ENCODE assay signal across 27 mouse cellular contexts in genomic region chr7:109838613-109839012, GRCm38 (mm10). TPM values are rescaled to one million over a fixed set of nuclear protein-coding genes. Genes with fewer than 3 reads are reported as not detected.
DNase-seq lines count a peak whose midpoint lies in the region; ATAC-seq and TF ChIP-seq lines count a peak whose summit lies in the region.
"Had no signal": no experiment of that assay in that cellular context is flagged by ENCODE, and none has a peak within 500 bp of the region (broad histone marks: within the 10 kb centered on the region; RNA-seq: fewer than 3 reads in every experiment).

No protein-coding gene starts in this region.

- H3K79me2 ChIP-seq in liver, adult 2 months (ENCODE audit: control insufficient read depth, insufficient read depth, low read length) = no peaks in the 10 kb centered on the region
- no peaks in the 10 kb centered on the region for H3K79me2 ChIP-seq in MEL (ENCODE audit: control insufficient read depth, insufficient read depth, low read length, poor library complexity)

- H3K4me3 ChIP-seq in heart, embryonic 15.5 days = no peak overlapping the region
- H3K4me3 ChIP-seq in liver, adult 2 months (ENCODE audit: insufficient read depth, low read depth, low read length) = no peak overlapping the region
- no peak overlapping the region for H3K4me3 ChIP-seq in liver, embryonic 12.5 days
- H3K4me3 ChIP-seq in MEL (ENCODE audit: control insufficient read depth in 1 of 2, insufficient read depth in 1 of 2, low read depth in 2 of 2, low read length in 2 of 2) = no peak overlapping the region
- H3K4me3 ChIP-seq: embryonic facial prominence, embryonic 12.5 days; embryonic facial prominence, embryonic 15.5 days; gastrocnemius, adult 2 months had no signal

- H3K4me2 ChIP-seq in heart, embryonic 15.5 days = no peak overlapping the region
- H3K4me2 ChIP-seq in liver, embryonic 12.5 days = no peak overlapping the region
- H3K4me2 ChIP-seq: embryonic facial prominence, embryonic 12.5 days; embryonic facial prominence, embryonic 15.5 days; hindbrain, embryonic 14.5 days had no signal

- 27% methylated on average over 3 of the region's 3 CpGs for WGBS in heart, embryonic 15.5 days
- WGBS in liver, adult 2 months = 78% methylated on average over 3 of the region's 3 CpGs
- WGBS in liver, embryonic 12.5 days (ENCODE audit: insufficient replicate concordance) = 45% methylated on average over 3 of the region's 3 CpGs

- no peak for DNase-seq in heart, postnatal 4 days
- peak; percentile 6 for DNase-seq in liver, adult 2 months (ENCODE audit: extremely low read depth, low read depth, low spot score)
- peak; percentile 13 for DNase-seq in A20 (ENCODE audit: low read depth, low spot score)
- DNase-seq in MEL (ENCODE audit: low read depth, low spot score) = peak; percentile 73
- no peak for DNase-seq in MN1 (ENCODE audit: low spot score)
- no peak for DNase-seq in layer of hippocampus, adult 18-20 months (ENCODE audit: low spot score in 2 of 2)
- DNase-seq: adrenal gland, postnatal 10 days; adrenal gland, postnatal 36 days; cerebellum, adult 18-20 months; cerebellum, adult 9-10 months; cerebellum, postnatal 14 days; forebrain, postnatal 0 days; gastrocnemius, adult 2 months; gastrocnemius, postnatal 14 days; kidney, adult 18-20 months had no signal

- no peaks in the 10 kb centered on the region for H3K9me3 ChIP-seq in heart, embryonic 15.5 days (replicated peaks)
- H3K9me3 ChIP-seq in liver, embryonic 12.5 days (replicated peaks) = no peaks in the 10 kb centered on the region
- no peaks in the 10 kb centered on the region for H3K9me3 ChIP-seq in MEL (replicated peaks; ENCODE audit: insufficient read depth, low read length)
- H3K9me3 ChIP-seq: embryonic facial prominence, embryonic 12.5 days; embryonic facial prominence, embryonic 15.5 days had no signal

- peaks cover 53% of the 10 kb centered on the region for H3K4me1 ChIP-seq in heart, embryonic 15.5 days (replicated peaks)
- no peaks in the 10 kb centered on the region for H3K4me1 ChIP-seq in liver, adult 2 months (ENCODE audit: control insufficient read depth, insufficient read depth, low read length)
- no peaks in the 10 kb centered on the region for H3K4me1 ChIP-seq in liver, embryonic 12.5 days
- H3K4me1 ChIP-seq in MEL (ENCODE audit: control insufficient read depth in 1 of 2, insufficient read depth in 2 of 2, low read length in 2 of 2) = peaks cover 6 to 25% of the 10 kb centered on the region in 2 experiments

- no peak for ATAC-seq in heart, embryonic 15.5 days (replicated peaks; ENCODE audit: insufficient number of reproducible peaks, insufficient read depth, low FRiP score, low read depth)
- no peak for ATAC-seq in liver, embryonic 12.5 days
- ATAC-seq: activated CD4-positive, CD25-positive, alpha-beta regulatory T cell, adult 4 months; CD4-positive, CD25-positive, alpha-beta regulatory T cell, adult 4 months; forebrain, embryonic 14.5 days; forebrain, postnatal 0 days; hindbrain, postnatal 0 days; inflammation-experienced regulatory T-cells, adult 6 months; intestine, embryonic 16.5 days had no signal

- no peak; the same call in 1 of the 2 replicates for TF ChIP-seq RAD21 in MEL (IDR thresholded peaks at IDR 0.05; ENCODE audit: low read depth, low read length)

- TF ChIP-seq CTCF in liver, adult 2 months (IDR thresholded peaks at IDR 0.05; ENCODE audit: low read depth, low read length) = no peak
- no peak for TF ChIP-seq CTCF in MEL (IDR thresholded peaks at IDR 0.05 in 2 of 3, conservative IDR thresholded peaks at IDR 0.05 in 1 of 3; ENCODE audit: control insufficient read depth in 1 of 3, insufficient read depth in 1 of 3, low read depth in 2 of 3, low read length in 3 of 3, poor library complexity in 1 of 3, severe bottlenecking in 1 of 3)

- no peak overlapping the region for H3K9ac ChIP-seq in heart, embryonic 15.5 days
- no peak overlapping the region for H3K9ac ChIP-seq in liver, adult 2 months (ENCODE audit: low read depth, low read length)
- H3K9ac ChIP-seq in liver, embryonic 12.5 days = no peak overlapping the region
- no peak overlapping the region for H3K9ac ChIP-seq in MEL (ENCODE audit: control insufficient read depth, low read depth, low read length, poor library complexity, severe bottlenecking)
- H3K9ac ChIP-seq: embryonic facial prominence, embryonic 12.5 days; embryonic facial prominence, embryonic 15.5 days; forebrain, postnatal 0 days; hindbrain, embryonic 14.5 days had no signal

- H3K27ac ChIP-seq in heart, embryonic 15.5 days = 0 out of 2 replicates have a peak overlapping the region, but pooled peaks have one; percentile 14
- H3K27ac ChIP-seq in liver, adult 2 months (replicated peaks; ENCODE audit: insufficient read depth, low read depth, low read length) = no peak overlapping the region
- H3K27ac ChIP-seq in liver, embryonic 12.5 days = no peak overlapping the region
- peak overlapping the region; percentile 10; the same call in 1 of the 2 replicates for H3K27ac ChIP-seq in MEL (ENCODE audit: control insufficient read depth, low read depth, low read length)
- H3K27ac ChIP-seq: embryonic facial prominence, embryonic 12.5 days; embryonic facial prominence, embryonic 15.5 days; gastrocnemius, adult 2 months; hindbrain, embryonic 14.5 days; hindbrain, postnatal 0 days had no signal

- no peaks in the 10 kb centered on the region for H3K27me3 ChIP-seq in heart, embryonic 15.5 days
- H3K27me3 ChIP-seq in liver, adult 2 months (ENCODE audit: control insufficient read depth, insufficient read depth, low read length) = no peaks in the 10 kb centered on the region; the same call in 1 of the 2 replicates
- peaks cover 29% of the 10 kb centered on the region; the same call in 1 of the 2 replicates for H3K27me3 ChIP-seq in liver, embryonic 12.5 days (replicated peaks)
- H3K27me3 ChIP-seq in MEL (ENCODE audit: control insufficient read depth in 1 of 2, insufficient read depth in 2 of 2, low read length in 2 of 2) = no peaks in the 10 kb centered on the region
- H3K27me3 ChIP-seq: embryonic facial prominence, embryonic 12.5 days; embryonic facial prominence, embryonic 15.5 days had no signal

- no peaks in the 10 kb centered on the region for H3K36me3 ChIP-seq in heart, embryonic 15.5 days
- no peaks in the 10 kb centered on the region for H3K36me3 ChIP-seq in liver, adult 2 months (ENCODE audit: control insufficient read depth, insufficient read depth, low read length)
- H3K36me3 ChIP-seq in liver, embryonic 12.5 days = no peaks in the 10 kb centered on the region
- H3K36me3 ChIP-seq in MEL (ENCODE audit: control insufficient read depth in 1 of 2, insufficient read depth in 2 of 2, low read length in 2 of 2) = peaks cover 0 to 15% of the 10 kb centered on the region in 2 experiments; a peak in 2 of 4 replicates
- H3K36me3 ChIP-seq: embryonic facial prominence, embryonic 12.5 days; embryonic facial prominence, embryonic 15.5 days had no signal

- TF ChIP-seq POLR2A in liver, adult 2 months (IDR thresholded peaks at IDR 0.05; ENCODE audit: extremely low read depth, insufficient read depth, low read length) = no peak
- TF ChIP-seq POLR2A in MEL (IDR thresholded peaks at IDR 0.05; ENCODE audit: control insufficient read depth in 1 of 2, insufficient read depth in 1 of 2, low read depth in 1 of 2, low read length in 2 of 2, poor library complexity in 1 of 2) = no peak

- peak in 1 of 2 experiments; percentile 63; a peak in 2 of 4 replicates for TF ChIP-seq EP300 in MEL (IDR thresholded peaks at IDR 0.05; ENCODE audit: low read depth in 1 of 2, low read length in 2 of 2)

TF ChIP-seq in MEL, 35 proteins besides CTCF, POLR2A, EP300 and RAD21 (continues in another document):
- TF ChIP-seq NELFE (IDR thresholded peaks at IDR 0.05; ENCODE audit: low read depth, low read length) = no peak
- TF ChIP-seq USF1 (IDR thresholded peaks at IDR 0.05; ENCODE audit: low read depth, low read length) = peak; percentile 78
- no peak for TF ChIP-seq CHD1 (IDR thresholded peaks at IDR 0.05; ENCODE audit: low read depth, low read length)
- TF ChIP-seq JUND (IDR thresholded peaks at IDR 0.05; ENCODE audit: low read depth, low read length) = no peak
- TF ChIP-seq ETS1 (IDR thresholded peaks at IDR 0.05; ENCODE audit: low read depth, low read length) = peak; percentile 74; the same call in 1 of the 2 replicates
- TF ChIP-seq BHLHE40 (IDR thresholded peaks at IDR 0.05; ENCODE audit: borderline replicate concordance, low read depth, low read length) = no peak
- peak; percentile 46; the same call in 1 of the 2 replicates for TF ChIP-seq MYC (IDR thresholded peaks at IDR 0.05; ENCODE audit: low read depth, low read length)
- TF ChIP-seq UBTF (IDR thresholded peaks at IDR 0.05; ENCODE audit: borderline replicate concordance, insufficient read depth, low read depth, low read length) = no peak
- no peak for TF ChIP-seq ZC3H11A (IDR thresholded peaks at IDR 0.05; ENCODE audit: low read depth, low read length)
- no peak for TF ChIP-seq GABPA (IDR thresholded peaks at IDR 0.05; ENCODE audit: low read depth, low read length)
- TF ChIP-seq KAT2A (conservative IDR thresholded peaks at IDR 0.05; ENCODE audit: low read depth, low read length) = no peak
- no peak for TF ChIP-seq CHD2 (IDR thresholded peaks at IDR 0.05; ENCODE audit: low read length)
- peak; percentile 66 for TF ChIP-seq SIN3A (IDR thresholded peaks at IDR 0.05; ENCODE audit: low read length)
- no peak for TF ChIP-seq ZMIZ1 (IDR thresholded peaks at IDR 0.05; ENCODE audit: low read depth, low read length)

RNA-seq across cellular contexts. Expression of gene Scube2, which starts 26.9 kb away (rescaled TPM):
- 8.5 and 9.8 TPM in 2 replicates for polyA plus RNA-seq in heart, embryonic 15.5 days (2015; fragmentation: Nextera tagmentation; extraction: Ambion mirVana)
- total RNA-seq in heart, postnatal 4 days (2021) = 10 to 100 TPM; 13.7 to 15.4 TPM
- total RNA-seq in liver, adult 2 months (2014; rRNA removed) = under 0.01 TPM in 1 of 2 replicates, not detected in the other
- polyA plus RNA-seq in liver, adult 2 months (2012; rRNA removed) = not detected in 2 replicates
- 0.04 and 0.19 TPM in 2 replicates for polyA plus RNA-seq in liver, embryonic 12.5 days (2016; fragmentation: Nextera tagmentation; extraction: Ambion mirVana)
- 0.16 and 0.27 TPM in 2 replicates for total RNA-seq in MEL (2012; rRNA removed)
- under 1 TPM in 1 of 2 experiments, not detected in 1; 0.67 TPM for polyA plus RNA-seq in MEL (2012; ENCODE audit: insufficient read depth in 1 of 2, insufficient read length in 2 of 2, low read depth in 1 of 2, low replicate concordance in 2 of 2, missing spikeins in 1 of 2)
- 1 to 10 TPM; 1.3 to 1.4 TPM for total RNA-seq in layer of hippocampus, adult 18-20 months (2021)
- polyA plus RNA-seq: CD4-positive, CD25-positive, alpha-beta regulatory T cell, adult 4 months; inflammation-experienced regulatory T-cells, adult 6 months had no signal

RNA-seq across cellular contexts. Expression of gene Nrip3, which starts 56.8 kb away (rescaled TPM):
- 0.26 and 0.82 TPM in 2 replicates for polyA plus RNA-seq in heart, embryonic 15.5 days (2015; fragmentation: Nextera tagmentation; extraction: Ambion mirVana)
- total RNA-seq in heart, postnatal 4 days (2021) = under 1 TPM; 0.54 to 0.55 TPM
- total RNA-seq in liver, adult 2 months (2014; rRNA removed) = 0.07 TPM in 1 of 2 replicates, not detected in the other
- polyA plus RNA-seq in liver, adult 2 months (2012; rRNA removed) = not detected in 2 replicates
- 0.59 and 0.67 TPM in 2 replicates for polyA plus RNA-seq in liver, embryonic 12.5 days (2016; fragmentation: Nextera tagmentation; extraction: Ambion mirVana)
- not detected in 2 replicates for total RNA-seq in MEL (2012; rRNA removed)
- polyA plus RNA-seq in MEL (2012; ENCODE audit: insufficient read depth in 1 of 2, insufficient read length in 2 of 2, low read depth in 1 of 2, low replicate concordance in 2 of 2, missing spikeins in 1 of 2) = not detected
- total RNA-seq in layer of hippocampus, adult 18-20 months (2021) = 100 to 1,000 TPM; 215 to 224 TPM
- total RNA-seq: gastrocnemius, adult 2 months had no signal
- polyA plus RNA-seq: C2C12 had no signal

Comparison
In these comparisons a context has a peak if more than half of its experiments do, and no peak if none do; other contexts are left out.
1. H3K27ac ChIP-seq: peak in heart, embryonic 15.5 days (single experiment) and MEL (single experiment); none in liver, adult 2 months (single experiment) and liver, embryonic 12.5 days (single experiment).
2. DNase-seq: peak in liver, adult 2 months (single experiment), A20 (single experiment) and MEL (single experiment); none in heart, postnatal 4 days (single experiment), MN1 (single experiment) and layer of hippocampus, adult 18-20 months (0 of 2).
3. RNA of gene Scube2, which starts 26.9 kb away (total RNA-seq): 13.7 to 15.4 TPM in heart, postnatal 4 days; 1.3 to 1.4 TPM in layer of hippocampus, adult 18-20 months, 0.16 to 0.27 TPM in MEL and under 0.01 TPM in liver, adult 2 months; every median in the first group is over 4 times any median in the second.
4. RNA of gene Nrip3, which starts 56.8 kb away (total RNA-seq): 215 to 224 TPM in layer of hippocampus, adult 18-20 months; 0.54 to 0.55 TPM in heart, postnatal 4 days, 0.07 TPM in liver, adult 2 months and not detected in MEL; every median in the first group is over 100 times any median in the second.